Mouse (Mus musculus) ES-Bruce4 (cell line): Measurements from ENCODE around the gene Olfr1051. TPM values are rescaled to one million over a fixed set of nuclear protein-coding genes. Genes with fewer than 3 reads are reported as not detected.
"Not testable (repeated sequence)": the region's sequence is repeated elsewhere in the genome, so short reads cannot be mapped to it uniquely, and the experiment has no call there.

Experiments
- H3K27ac ChIP-seq: 2 replicates; pipeline ENCODE4 v1.5.1; 2012; ENCODE audit warnings: low read length, inconsistent platforms; ENCODE audit not compliant: insufficient read depth
- H3K27me3 ChIP-seq: 2 replicates; pipeline ENCODE4 v1.6.1; 2012; ENCODE audit warnings: mild to moderate bottlenecking, low read length, inconsistent platforms; ENCODE audit not compliant: control insufficient read depth, poor library complexity, insufficient read depth, severe bottlenecking
- H3K36me3 ChIP-seq: 2 replicates; pipeline ENCODE4 v1.6.1; 2012; ENCODE audit warnings: inconsistent platforms, mild to moderate bottlenecking, low read length, moderate library complexity; ENCODE audit not compliant: control insufficient read depth, poor library complexity, insufficient read depth, severe bottlenecking
- H3K4me1 ChIP-seq: one replicate; pipeline ENCODE4 v1.8.1; 2011; ENCODE audit warnings: low read length; ENCODE audit not compliant: control insufficient read depth, insufficient read depth
- H3K4me3 ChIP-seq: 2 replicates; pipeline ENCODE4 v1.5.1; 2011; ENCODE audit warnings: low read depth, mild to moderate bottlenecking, low read length
- H3K9ac ChIP-seq: 2 replicates; pipeline ENCODE4 v1.6.1; 2012; ENCODE audit warnings: low read depth, mild to moderate bottlenecking, inconsistent platforms; ENCODE audit not compliant: poor library complexity, severe bottlenecking
- H3K9me3 ChIP-seq: replicated peaks from 2 replicates; pipeline ENCODE4 v1.6.1; 2012; ENCODE audit warnings: mild to moderate bottlenecking, low read length, inconsistent platforms; ENCODE audit not compliant: control insufficient read depth, poor library complexity, insufficient read depth, severe bottlenecking
- CTCF ChIP-seq: IDR thresholded peaks from one replicate; pipeline ENCODE4 v1.8.1; 2011; ENCODE audit warnings: low read depth, low read length
- EP300 ChIP-seq: IDR thresholded peaks from 2 replicates; pipeline ENCODE4 v1.6.1; 2011; ENCODE audit warnings: low read depth, low read length; ENCODE audit not compliant: insufficient read depth
- POLR2A ChIP-seq: IDR thresholded peaks from one replicate; pipeline ENCODE4 v1.8.1; 2011; ENCODE audit warnings: low read length; ENCODE audit not compliant: insufficient read depth
- polyA plus RNA-seq: library from polyadenylated mRNA; stranded (reverse); fragments of >200 nt; gene quantifications from 2 replicates; pipeline ENCODE4 v1.2.4, GENCODE M21; 2011; ENCODE audit warnings: low read depth; ENCODE audit not compliant: missing spikeins, insufficient read depth, insufficient read length

Olfr1051 gene
- polyA plus RNA-seq, result not detected in 2 replicates

- not testable (repeated sequence) for H3K4me3 ChIP-seq, H3K9me3 ChIP-seq
Measured at GRCm38 (mm10) chr2:86278988-86279387, at the start of gene Olfr1051. Gene Olfr1051, minus strand, starts transcription at chr2:86279088.

GRCm38 (mm10) chr2:86315184-86315583 lies 36.3 kb upstream of the Olfr1051 start, which contains the start of gene Olfr1053:
Gene Olfr1053, minus strand, starts transcription at chr2:86315284.
- TF ChIP-seq EP300 (no peak), POLR2A (no peak), CTCF (no peak)
- H3K27ac ChIP-seq, result no peak within 1 kb of the TSS
- H3K36me3 ChIP-seq, result no peaks in the 10 kb centered on the region
- no peaks in the 10 kb centered on the region for H3K4me1 ChIP-seq
- no peak within 1 kb of the TSS for H3K4me3 ChIP-seq
- H3K9me3 ChIP-seq, result no peaks in the 10 kb centered on the region
- no peak within 1 kb of the TSS for H3K9ac ChIP-seq
- H3K27me3 ChIP-seq, result no peaks in the 10 kb centered on the region; the same call in 1 of the 2 replicates

More at GRCm38 (mm10) chr2:86278988-86279387, at the start of gene Olfr1051:
- H3K36me3 ChIP-seq, H3K27ac ChIP-seq, H3K27me3 ChIP-seq, H3K9ac ChIP-seq, H3K4me1 ChIP-seq: not testable (repeated sequence)

DNA sequence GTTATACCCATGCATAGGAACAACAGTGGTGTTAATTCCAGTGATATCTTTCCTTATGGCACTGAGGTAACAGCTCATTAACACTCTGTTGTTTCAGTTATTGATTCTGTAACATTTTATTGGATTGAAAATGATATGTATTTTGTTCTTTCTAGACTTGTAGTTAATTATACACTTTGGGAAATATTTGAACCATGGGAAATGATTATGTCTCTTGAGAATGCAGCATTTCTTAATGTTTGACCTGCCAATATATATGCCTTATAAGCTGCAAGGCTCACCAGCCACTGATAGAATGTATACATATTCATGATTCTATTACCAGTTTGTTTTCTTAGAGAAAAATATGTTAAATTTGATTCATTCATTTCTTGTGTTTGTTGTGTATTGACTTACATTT lies 13.3 kb upstream of the Olfr1051 start, which contains the start of gene Olfr1052:
Gene Olfr1052 (plus strand): TSS at position 301 of the 400 bp plus-strand sequence.
- no peak within 1 kb of the TSS for H3K9ac ChIP-seq
- no peaks in the 10 kb centered on the region for H3K36me3 ChIP-seq
- H3K27ac ChIP-seq, result no peak within 1 kb of the TSS
- H3K27me3 ChIP-seq, result no peaks in the 10 kb centered on the region
- no peaks in the 10 kb centered on the region for H3K4me1 ChIP-seq
- TF ChIP-seq POLR2A (no peak), CTCF (no peak), EP300 (no peak)
- H3K9me3 ChIP-seq, result no peaks in the 10 kb centered on the region
- H3K4me3 ChIP-seq, result no peak within 1 kb of the TSS

GRCm38 (mm10) chr2:86258228-86258627 lies 20.7 kb downstream of the Olfr1051 start, which contains the start of gene Olfr1049:
Gene Olfr1049, minus strand, starts transcription at chr2:86258328.
- H3K4me1 ChIP-seq, H3K9ac ChIP-seq, H3K27ac ChIP-seq, H3K4me3 ChIP-seq, H3K9me3 ChIP-seq, H3K36me3 ChIP-seq, H3K27me3 ChIP-seq: not testable (repeated sequence)

- Histone ChIP-seq H3K36me3 (no peaks in the 10 kb centered on the region), H3K9me3 (no peaks in the 10 kb centered on the region), H3K9ac (no peak within 1 kb of the TSS), H3K27ac (no peak within 1 kb of the TSS), H3K27me3 (no peaks in the 10 kb centered on the region), H3K4me1 (no peaks in the 10 kb centered on the region), H3K4me3 (no peak within 1 kb of the TSS)
- no peak for TF ChIP-seq CTCF
- no peak for TF ChIP-seq EP300
- no peak for TF ChIP-seq POLR2A
Measured at GRCm38 (mm10) chr2:86240189-86240588, 38.7 kb downstream of the Olfr1051 start, which contains the start of gene Olfr1048. Gene Olfr1048, minus strand, starts transcription at chr2:86240289.

DNA sequence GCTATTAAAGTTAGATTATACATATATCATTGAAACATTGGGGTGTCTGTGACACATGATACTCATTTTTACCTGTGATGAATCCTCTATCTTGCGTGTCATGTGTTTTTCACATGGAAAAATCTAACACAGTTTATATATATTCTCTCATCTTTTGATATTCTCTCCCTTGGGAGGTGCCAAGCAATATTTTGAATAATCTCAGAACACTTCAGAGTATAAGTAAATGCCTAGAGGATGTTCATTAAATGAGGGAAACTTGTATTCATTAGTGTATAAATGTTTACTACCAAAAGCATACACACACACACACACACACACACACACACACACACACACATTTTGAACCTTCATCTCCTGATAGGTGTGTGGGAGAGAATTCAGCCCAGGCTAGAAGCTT lies 47.6 kb downstream of the Olfr1051 start, which contains the start of gene Olfr1047:
Gene Olfr1047 (minus strand): TSS at position 101 of the 400 bp plus-strand sequence.
- no peak within 1 kb of the TSS for H3K9ac ChIP-seq
- no peak within 1 kb of the TSS for H3K4me3 ChIP-seq
- no peak for TF ChIP-seq CTCF
- TF ChIP-seq POLR2A, result no peak
- TF ChIP-seq EP300, result no peak
- H3K4me1 ChIP-seq, result no peaks in the 10 kb centered on the region
- H3K9me3 ChIP-seq, result no peaks in the 10 kb centered on the region
- no peaks in the 10 kb centered on the region for H3K36me3 ChIP-seq
- H3K27me3 ChIP-seq, result no peaks in the 10 kb centered on the region
- H3K27ac ChIP-seq, result no peak within 1 kb of the TSS

Other genes starting within 250 kb of the Olfr1051 start
- not detected in 2 replicates for gene Olfr1034, start 233.2 kb downstream of the Olfr1051 start, polyA plus RNA-seq
- not detected in 2 replicates for gene Olfr1036, start 205.1 kb downstream of the Olfr1051 start, polyA plus RNA-seq
- not detected in 2 replicates for gene Olfr1037, start 191.7 kb downstream of the Olfr1051 start, polyA plus RNA-seq
- not detected in 2 replicates for gene Olfr1039, start 143.2 kb downstream of the Olfr1051 start, polyA plus RNA-seq
- not detected in 2 replicates for gene Olfr1040, start 132.4 kb downstream of the Olfr1051 start, polyA plus RNA-seq
- not detected in 2 replicates for gene Olfr1042, start 117.2 kb downstream of the Olfr1051 start, polyA plus RNA-seq
- gene Olfr1043, start 111.6 kb downstream of the Olfr1051 start, polyA plus RNA-seq, result not detected in 2 replicates
- not detected in 2 replicates for gene Olfr1044, start 101.3 kb downstream of the Olfr1051 start, polyA plus RNA-seq
- gene Olfr52, start 93.4 kb downstream of the Olfr1051 start, polyA plus RNA-seq, result not detected in 2 replicates
- gene Olfr1045, start 76.1 kb downstream of the Olfr1051 start, polyA plus RNA-seq, result not detected in 2 replicates
- not detected in 2 replicates for gene Olfr1046, start 59.8 kb downstream of the Olfr1051 start, polyA plus RNA-seq
- gene Olfr1047, start 47.7 kb downstream of the Olfr1051 start, polyA plus RNA-seq, result not detected in 2 replicates
- gene Olfr1048, start 38.8 kb downstream of the Olfr1051 start, polyA plus RNA-seq, result not detected in 2 replicates
- gene Olfr1049, start 20.8 kb downstream of the Olfr1051 start, polyA plus RNA-seq, result not detected in 2 replicates
- gene Olfr1052, start 13.4 kb upstream of the Olfr1051 start, polyA plus RNA-seq, result not detected in 2 replicates
- gene Olfr1053, start 36.2 kb upstream of the Olfr1051 start, polyA plus RNA-seq, result not detected in 2 replicates
- gene Olfr1054, start 56.3 kb upstream of the Olfr1051 start, polyA plus RNA-seq, result not detected in 2 replicates
- gene Olfr1055, start 71.2 kb upstream of the Olfr1051 start, polyA plus RNA-seq, result not detected in 2 replicates
- gene Olfr1056, start 83.4 kb upstream of the Olfr1051 start, polyA plus RNA-seq, result not detected in 2 replicates
- gene Olfr1057, start 99.3 kb upstream of the Olfr1051 start, polyA plus RNA-seq, result not detected in 2 replicates
- not detected in 2 replicates for gene Olfr1058, start 109.5 kb upstream of the Olfr1051 start, polyA plus RNA-seq
- gene Olfr1061, start 135.0 kb upstream of the Olfr1051 start, polyA plus RNA-seq, result not detected in 2 replicates
- gene Olfr1062, start 147.7 kb upstream of the Olfr1051 start, polyA plus RNA-seq, result not detected in 2 replicates
- not detected in 2 replicates for gene Olfr1065, start 171.5 kb upstream of the Olfr1051 start, polyA plus RNA-seq
- not detected in 2 replicates for gene Olfr1066, start 177.2 kb upstream of the Olfr1051 start, polyA plus RNA-seq
- not detected in 2 replicates for gene Olfr228, start 208.3 kb upstream of the Olfr1051 start, polyA plus RNA-seq
- gene Olfr1076, start 229.4 kb upstream of the Olfr1051 start, polyA plus RNA-seq, result not detected in 2 replicates